Mouse (Mus musculus) megakaryocyte, embryonic 14.5 days (primary cell): ENCODE data around the gene Pde4d.

Source experiments
- FLI1 ChIP-seq: IDR thresholded peaks from 2 replicates; pipeline ENCODE4 v1.6.1; 2012; ENCODE audit warnings: low read length, inconsistent platforms, mixed read lengths
- GATA1 ChIP-seq: IDR thresholded peaks from 3 replicates; pipeline ENCODE4 v1.6.1; 2012; ENCODE audit warnings: mixed read lengths, low read length, inconsistent platforms, borderline replicate concordance

GRCm38 (mm10) chr13:109915501-109915900 is 1465.8 kb downstream of the Pde4d start:
- no peak for TF ChIP-seq GATA1
- TF ChIP-seq FLI1 = no peak
